Mouse (Mus musculus) ES-E14 (cell line): ENCODE measurements around the gene Elmo1. TPM values are rescaled to one million over a fixed set of nuclear protein-coding genes. Genes with fewer than 3 reads are reported as not detected.

Experiments used
- DNase-seq: peaks from one replicate; pipeline ENCODE4 v3.0.0-alpha.2; 2013; ENCODE audit warnings: low read depth, low spot score
- H3K27ac ChIP-seq: 2 replicates; pipeline ENCODE4 v1.5.1; 2012; ENCODE audit warnings: low read depth, mild to moderate bottlenecking, low read length, moderate library complexity, mixed read lengths; ENCODE audit not compliant: poor library complexity, insufficient read depth, severe bottlenecking
- H3K36me3 ChIP-seq: 2 replicates; pipeline ENCODE4 v1.6.1; 2012; ENCODE audit warnings: mild to moderate bottlenecking, low read length, moderate library complexity, mixed read lengths; ENCODE audit not compliant: control insufficient read depth, poor library complexity, insufficient read depth, severe bottlenecking
- H3K4me1 ChIP-seq, 2 experiments: fragments of 150-350 bp in 1 of 2; sonication (generic) in 1 of 2; 2 replicates each; pipeline ENCODE4 v1.6.1; 2012; ENCODE audit warnings: low read length in 2 of 2, mild to moderate bottlenecking in 1 of 2, mixed read lengths in 1 of 2; ENCODE audit not compliant: control insufficient read depth in 2 of 2, insufficient read depth in 2 of 2, poor library complexity in 1 of 2
- H3K4me3 ChIP-seq, 2 experiments: fragments of 150-350 bp in 1 of 2; sonication (generic) in 1 of 2; 2 replicates each; pipeline ENCODE4 v1.5.1; 2012; ENCODE audit warnings: low read length in 2 of 2, low read depth in 1 of 2, mild to moderate bottlenecking in 1 of 2, mixed read lengths in 1 of 2; ENCODE audit not compliant: insufficient read depth in 1 of 2, poor library complexity in 1 of 2, severe bottlenecking in 1 of 2
- H3K9ac ChIP-seq: 2 replicates; pipeline ENCODE4 v1.6.1; 2012; ENCODE audit warnings: low read depth, mild to moderate bottlenecking, low read length, mixed read lengths; ENCODE audit not compliant: poor library complexity, insufficient read depth, severe bottlenecking
- H3K9me3 ChIP-seq: fragments of 150-350 bp; sonication (generic); 2 replicates; pipeline ENCODE4 v1.6.1; 2012; ENCODE audit warnings: low read depth, mild to moderate bottlenecking, low read length; ENCODE audit not compliant: control insufficient read depth, insufficient read depth
- CHD2 ChIP-seq: IDR thresholded peaks from 2 replicates; pipeline ENCODE4 v1.6.1; 2014; ENCODE audit warnings: mild to moderate bottlenecking, low read depth, low read length, inconsistent platforms
- HCFC1 ChIP-seq: IDR thresholded peaks from 2 replicates; pipeline ENCODE4 v1.6.1; 2012; ENCODE audit warnings: low read length, inconsistent platforms, borderline replicate concordance; ENCODE audit not compliant: insufficient read depth
- MAFK ChIP-seq: IDR thresholded peaks from 2 replicates; pipeline ENCODE4 v1.6.1; 2014; ENCODE audit warnings: mild to moderate bottlenecking, low read depth, low read length, inconsistent platforms; ENCODE audit not compliant: insufficient read depth
- ZC3H11A ChIP-seq: IDR thresholded peaks from 2 replicates; pipeline ENCODE4 v1.6.1; 2012; ENCODE audit warnings: low read depth, mild to moderate bottlenecking, inconsistent platforms, low read length, borderline replicate concordance
- ZNF384 ChIP-seq: IDR thresholded peaks from 2 replicates; pipeline ENCODE4 v1.6.1; 2012; ENCODE audit warnings: low read depth, low read length, inconsistent platforms
- in situ Hi-C, 2 experiments: fragments of 600-800 bp; cut with MboI; formaldehyde crosslinking; loops; one replicate each; pipeline ENCODE4 v1.15.1; 2025; ENCODE audit warnings: low sequenced_read_pairs in 2 of 2, inconsistent platforms in 1 of 2; ENCODE audit not compliant: unreplicated experiment in 2 of 2
- total RNA-seq: library from RNA; depleted of rRNA; stranded (reverse); fragments of 300-350 nt; gene quantifications from 2 replicates; pipeline ENCODE4 v1.2.3, GENCODE M21; 2012

The Elmo1 gene
- total RNA-seq, 1 experiment: 3.7 TPM

DNA sequence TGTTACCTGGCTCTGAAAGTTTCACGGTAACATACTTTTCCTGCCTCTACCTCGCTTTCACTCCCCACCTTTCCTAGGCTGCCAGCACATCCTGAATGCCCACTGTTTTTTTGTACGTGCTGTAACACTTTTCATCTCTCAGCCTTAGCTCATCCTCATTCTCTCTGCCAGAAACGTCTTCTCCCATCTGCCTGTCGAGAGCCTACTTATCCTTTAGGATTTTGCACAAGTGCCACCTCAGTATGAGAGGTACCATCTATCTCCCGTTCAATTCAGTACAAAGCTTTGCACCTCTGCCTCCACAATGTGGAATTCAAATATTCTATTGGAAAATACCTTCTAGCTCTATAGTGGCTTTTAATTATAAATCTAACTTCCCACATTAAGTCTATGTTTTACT lies 369.7 kb downstream of the Elmo1 start:
- no peak overlapping the region for H3K27ac ChIP-seq
- in situ Hi-C loops: no loop called here

DNA sequence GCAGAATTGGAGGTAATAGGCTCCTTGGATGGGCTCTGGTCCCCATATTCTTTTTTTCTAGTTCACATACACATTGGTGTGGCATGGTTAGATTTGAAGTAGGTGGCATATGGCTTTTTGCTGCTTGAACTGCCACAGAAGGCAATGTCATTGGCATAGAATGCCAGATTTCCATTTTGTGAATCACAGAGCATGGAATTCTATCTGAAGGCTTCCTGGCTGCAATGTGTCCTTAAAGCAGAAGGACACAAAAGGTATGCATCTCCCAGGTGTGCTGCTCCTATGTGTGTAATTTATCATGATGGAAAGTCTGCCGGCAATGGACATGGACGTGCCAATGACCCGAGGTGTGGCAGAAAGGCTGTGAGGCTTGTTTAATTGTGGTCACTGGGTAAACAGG lies 371.2 kb downstream of the Elmo1 start:
- Histone ChIP-seq H3K4me1 (no peaks in the 10 kb centered on the region), H3K9me3 (no peaks in the 10 kb centered on the region), H3K27ac (no peak overlapping the region), H3K36me3 (no peaks in the 10 kb centered on the region), H3K4me3 (no peak overlapping the region), H3K9ac (no peak overlapping the region)
- in situ Hi-C loops: no loop called here
- TF ChIP-seq ZNF384: no peak
- no peak for TF ChIP-seq MAFK
- TF ChIP-seq CHD2: no peak
- no peak for TF ChIP-seq HCFC1
- no peak for TF ChIP-seq ZC3H11A
- DNase-seq: no peak

More for the DNA sequence above, 369.7 kb downstream of the Elmo1 start:
- Histone ChIP-seq H3K4me1 (no peaks in the 10 kb centered on the region), H3K4me3 (no peak overlapping the region), H3K36me3 (no peaks in the 10 kb centered on the region), H3K9me3 (no peaks in the 10 kb centered on the region), H3K9ac (no peak overlapping the region)
- no peak for DNase-seq
- TF ChIP-seq ZC3H11A (no peak), HCFC1 (no peak), MAFK (no peak), ZNF384 (no peak), CHD2 (no peak)

DNA sequence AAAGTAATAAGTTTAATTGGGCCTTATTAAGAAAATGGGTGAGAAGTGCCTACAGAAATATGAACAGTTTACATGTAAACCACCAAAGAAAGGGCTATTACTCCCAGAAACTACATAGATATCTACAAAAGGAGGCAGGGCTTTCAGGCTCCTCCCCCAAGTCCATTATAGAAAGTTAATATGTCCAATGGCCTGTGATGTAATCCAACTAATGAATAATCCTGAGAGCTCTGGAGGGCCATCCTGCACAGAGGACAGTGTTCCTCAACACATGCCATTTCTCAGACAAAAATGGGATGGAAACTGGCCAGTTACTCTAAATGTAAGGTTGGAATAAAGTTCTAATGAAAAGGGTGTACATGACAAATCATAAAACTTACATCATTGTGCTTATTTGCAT lies 373.8 kb downstream of the Elmo1 start:
- Histone ChIP-seq H3K4me3 (no peak overlapping the region), H3K9ac (no peak overlapping the region), H3K27ac (no peak overlapping the region), H3K4me1 (no peaks in the 10 kb centered on the region), H3K9me3 (no peaks in the 10 kb centered on the region), H3K36me3 (no peaks in the 10 kb centered on the region)
- in situ Hi-C loops: no loop called here
- no peak for DNase-seq
- TF ChIP-seq CHD2: no peak
- no peak for TF ChIP-seq ZNF384
- TF ChIP-seq MAFK: no peak
- no peak for TF ChIP-seq ZC3H11A
- TF ChIP-seq HCFC1: no peak

DNA sequence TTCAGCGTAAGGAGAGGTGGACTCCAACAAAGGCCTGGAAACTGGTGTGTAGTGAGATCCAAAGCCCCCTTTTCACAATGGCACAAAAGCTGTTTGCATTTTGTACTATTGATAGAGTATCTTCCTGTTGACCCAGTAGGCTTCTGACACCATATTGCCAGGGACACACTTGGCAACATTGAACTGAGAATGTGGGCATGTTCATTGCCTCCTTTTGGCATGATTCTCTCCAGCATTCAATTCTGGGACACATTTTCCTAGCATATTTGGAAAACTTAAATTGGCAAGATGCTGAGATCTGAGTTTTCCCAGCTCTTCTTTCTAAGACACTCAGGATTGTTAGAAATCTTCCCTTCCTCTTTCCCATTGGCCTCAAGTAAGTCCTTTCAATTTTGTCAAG lies 377.0 kb downstream of the Elmo1 start:
- Histone ChIP-seq H3K9me3 (no peaks in the 10 kb centered on the region), H3K4me3 (no peak overlapping the region), H3K4me1 (no peaks in the 10 kb centered on the region; a peak in 1 of 4 replicates), H3K27ac (no peak overlapping the region), H3K36me3 (no peaks in the 10 kb centered on the region), H3K9ac (no peak overlapping the region)
- DNase-seq: no peak
- TF ChIP-seq HCFC1 (no peak), CHD2 (no peak), ZNF384 (no peak), ZC3H11A (no peak), MAFK (no peak)
- in situ Hi-C loops: no loop called here

DNA sequence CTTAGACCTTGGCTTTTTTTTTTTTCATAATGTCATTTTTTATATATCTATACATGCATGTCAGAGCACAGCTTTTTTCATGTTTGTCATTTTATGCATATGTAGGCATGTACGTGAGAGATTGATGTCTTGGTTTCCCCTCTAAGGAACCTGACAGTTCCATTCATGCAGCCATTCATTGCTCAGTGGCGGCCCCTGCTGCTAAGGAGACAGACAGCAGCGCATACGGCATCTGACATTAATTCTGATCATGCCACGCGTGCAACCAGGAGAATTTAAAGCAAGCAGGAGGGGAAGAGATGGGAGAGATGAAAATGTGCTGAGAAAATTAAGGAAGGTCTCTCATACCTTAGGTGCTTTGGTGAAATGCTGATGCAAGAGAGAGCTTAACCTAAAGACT lies 381.3 kb downstream of the Elmo1 start:
- no peak overlapping the region for H3K9ac ChIP-seq
- no peaks in the 10 kb centered on the region for H3K9me3 ChIP-seq
- H3K4me1 ChIP-seq: peaks cover 0 to 2% of the 10 kb centered on the region in 2 experiments; a peak in 2 of 4 replicates
- in situ Hi-C loops: no loop called here
- H3K4me3 ChIP-seq: no peak overlapping the region
- TF ChIP-seq MAFK (no peak), ZC3H11A (peak; percentile 31; the same call in 1 of the 2 replicates)
- peak; percentile 66 for DNase-seq
- no peaks in the 10 kb centered on the region for H3K36me3 ChIP-seq
- H3K27ac ChIP-seq: no peak overlapping the region
